Mouse (Mus musculus) lung, postnatal 0 days (tissue): ENCODE results near the gene Sec14l1.

Experiments used
- CTCF ChIP-seq: IDR thresholded peaks from 2 replicates; pipeline ENCODE4 v1.5.1; 2016; ENCODE audit warnings: antibody characterized with exemption, mild to moderate bottlenecking
- EP300 ChIP-seq: IDR thresholded peaks from 2 replicates; pipeline ENCODE4 v1.6.1; 2016; ENCODE audit warnings: antibody characterized with exemption, mild to moderate bottlenecking, control low read depth

- TF ChIP-seq CTCF (peak; percentile 52), EP300 (no peak)
Measured at GRCm38 (mm10) chr11:117145451-117146117, 30.6 kb downstream of the Sec14l1 start.
